Mouse (Mus musculus): ENCODE measurements at regions not wholly inside any gene's neighbourhood (a gene's known extent, or its start where the extent isn't known, plus 50 kb on each side); places are given as distances from the start of the nearest gene placed in this dataset.

- no peak for DNase-seq (ENCODE audit: low spot score in 2 of 2)
Measured at GRCm38 (mm10) chr1:179906115-179906514, 54.2 kb upstream of the Cdc42bpa start.

- no peak for DNase-seq (ENCODE audit: low spot score in 2 of 2)
Measured at GRCm38 (mm10) chr1:179892711-179893110, 67.6 kb upstream of the Cdc42bpa start.

- no peak for DNase-seq (ENCODE audit: low spot score in 2 of 2)
Measured at GRCm38 (mm10) chr1:179887921-179888320, 72.4 kb upstream of the Cdc42bpa start.

GRCm38 (mm10) chr1:179881222-179881621 is 77.7 kb upstream of the Ahctf1 start:
- DNase-seq (ENCODE audit: low spot score in 2 of 2): no peak

GRCm38 (mm10) chr1:179877893-179878292 is 74.4 kb upstream of the Ahctf1 start:
- no peak for DNase-seq (ENCODE audit: low spot score in 2 of 2)

- DNase-seq (ENCODE audit: low spot score in 2 of 2): no peak
Measured at GRCm38 (mm10) chr1:179873772-179874555, 70.5 kb upstream of the Ahctf1 start.

- DNase-seq (ENCODE audit: low spot score in 2 of 2): no peak
Measured at GRCm38 (mm10) chr1:179871961-179872360, 68.5 kb upstream of the Ahctf1 start.

GRCm38 (mm10) chr1:179868656-179869055 is 65.2 kb upstream of the Ahctf1 start:
- no peak for DNase-seq (ENCODE audit: low spot score in 2 of 2)

- no peak for DNase-seq (ENCODE audit: low spot score in 2 of 2)
Measured at GRCm38 (mm10) chr1:179867493-179867892, 64.0 kb upstream of the Ahctf1 start.

- no peak for DNase-seq (ENCODE audit: low spot score in 2 of 2)
Measured at GRCm38 (mm10) chr1:179866056-179866772, 62.7 kb upstream of the Ahctf1 start.

GRCm38 (mm10) chr1:179865561-179865960 is 62.1 kb upstream of the Ahctf1 start:
- no peak for DNase-seq (ENCODE audit: low spot score in 2 of 2)

- DNase-seq (ENCODE audit: low spot score in 2 of 2): no peak
Measured at GRCm38 (mm10) chr1:179864537-179865226, 61.2 kb upstream of the Ahctf1 start.

- DNase-seq (ENCODE audit: low spot score in 2 of 2): no peak
Measured at GRCm38 (mm10) chr1:179863420-179863819, 59.9 kb upstream of the Ahctf1 start.

GRCm38 (mm10) chr1:179862941-179863340 is 59.5 kb upstream of the Ahctf1 start:
- DNase-seq (ENCODE audit: low spot score in 2 of 2): no peak

- DNase-seq (ENCODE audit: low spot score in 2 of 2): no peak
Measured at GRCm38 (mm10) chr1:179861776-179862175, 58.3 kb upstream of the Ahctf1 start.

GRCm38 (mm10) chr1:179859552-179859902 is 56.0 kb upstream of the Ahctf1 start:
- DNase-seq (ENCODE audit: low spot score in 2 of 2): no peak

GRCm38 (mm10) chr1:179858780-179859551 is 55.5 kb upstream of the Ahctf1 start:
- DNase-seq (ENCODE audit: low spot score in 2 of 2): peak in 1 of 2 experiments; percentile 51

GRCm38 (mm10) chr1:179854288-179854965 is 50.9 kb upstream of the Ahctf1 start:
- no peak for DNase-seq (ENCODE audit: low spot score in 2 of 2)
